Mouse (Mus musculus) A20 (cell line): ENCODE data around the gene Mogs.

ENCODE experiments used
- DNase-seq: peaks from one replicate; pipeline ENCODE4 v3.0.0-alpha.2; 2011; ENCODE audit warnings: low read depth, low spot score

Mogs gene

DNA sequence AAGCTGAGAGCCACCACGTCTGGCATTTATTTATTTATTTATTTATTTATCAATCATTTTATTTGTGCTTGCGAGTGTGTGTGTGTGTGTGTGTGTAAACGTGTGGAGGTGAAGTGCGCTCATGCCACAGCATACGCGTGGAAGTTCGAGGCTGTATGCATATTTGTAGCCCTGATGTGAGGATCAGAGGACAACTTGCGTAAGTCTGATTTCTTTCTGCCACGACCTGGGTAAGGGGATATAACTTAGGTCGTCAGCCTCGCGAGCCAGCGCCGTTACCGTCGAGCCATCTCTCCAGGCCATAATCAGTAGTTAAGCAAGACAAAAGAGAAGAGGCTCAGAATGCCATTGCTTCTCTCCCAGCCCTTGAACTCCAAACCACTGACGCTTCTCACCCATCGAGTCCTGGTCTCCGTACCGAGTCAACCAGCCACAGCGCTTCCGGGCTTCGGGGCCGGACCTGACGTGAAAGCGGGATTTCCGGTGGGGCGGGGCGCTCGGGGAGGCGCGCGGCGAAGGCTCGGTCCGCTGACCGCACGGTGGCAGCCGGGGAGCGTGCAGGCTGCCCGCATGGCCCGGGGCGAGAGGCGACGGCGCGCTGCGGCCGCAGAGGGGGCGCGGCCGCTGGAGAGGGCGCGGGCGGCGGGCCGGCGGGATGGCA is at the start of gene Mogs:
Mogs (plus strand) TSS at position 486 of the 661 bp plus-strand sequence.
- DNase-seq, result peak; percentile 87

DNA sequence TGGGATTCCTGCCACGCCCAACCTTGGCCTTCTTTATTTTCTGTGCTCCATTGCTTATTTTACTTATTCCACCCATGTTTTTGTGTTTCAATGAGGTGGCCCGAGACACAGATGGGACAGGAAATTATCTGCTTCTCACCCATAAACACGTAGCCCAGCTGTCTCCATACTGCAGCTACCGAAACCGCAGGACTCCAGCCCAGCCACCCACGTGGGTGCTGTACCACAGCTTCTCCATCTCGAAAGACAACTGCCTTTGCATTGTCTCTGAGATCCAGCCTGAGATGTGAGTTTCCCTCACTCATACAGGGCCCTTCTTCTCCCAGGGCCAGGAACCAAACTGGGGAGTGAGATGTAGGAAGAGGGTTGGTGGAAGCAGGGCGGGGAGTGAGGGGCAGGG is 49.3 kb upstream of the Mogs start:
- DNase-seq, result no peak

DNA sequence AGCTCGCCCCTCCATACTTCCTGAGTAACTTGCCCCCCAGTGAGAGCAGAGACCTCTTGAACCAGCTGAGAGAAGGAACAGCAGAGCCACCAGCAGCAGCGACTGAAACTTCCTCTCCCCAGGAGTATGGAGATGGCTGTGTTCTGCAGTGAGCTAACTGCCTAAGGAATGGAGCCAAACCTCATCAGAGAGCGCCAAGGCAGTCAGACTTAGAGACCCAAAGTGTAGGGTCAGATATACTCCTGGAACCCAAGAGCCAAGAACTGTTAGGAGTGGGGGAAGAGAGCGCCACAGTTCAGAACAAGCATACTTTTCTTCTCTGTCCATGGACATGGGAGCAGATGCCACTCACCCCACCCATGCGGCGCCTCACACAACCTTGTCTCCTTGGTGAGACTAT is 48.9 kb upstream of the Mogs start:
- DNase-seq, result no peak

DNA sequence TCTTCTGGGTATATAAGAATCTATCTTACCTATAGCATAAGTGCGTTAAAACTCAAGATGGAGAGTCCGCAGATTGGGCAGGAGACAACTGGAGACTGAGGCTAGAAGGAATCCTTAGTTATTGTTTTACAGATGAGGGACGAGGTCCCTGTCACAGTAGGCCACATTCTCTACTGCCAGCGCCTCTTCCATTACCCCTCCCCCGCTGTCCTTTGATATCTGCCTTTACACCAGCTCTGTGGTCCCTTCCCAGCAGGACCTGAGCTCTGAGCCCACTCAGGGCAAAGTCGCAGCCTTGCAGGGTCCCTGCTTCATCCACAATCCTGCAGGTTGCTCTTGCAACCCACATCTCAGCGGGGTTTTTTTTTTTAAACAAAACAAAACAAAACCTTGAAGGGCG is 47.1 kb upstream of the Mogs start:
- DNase-seq, result no peak

DNA sequence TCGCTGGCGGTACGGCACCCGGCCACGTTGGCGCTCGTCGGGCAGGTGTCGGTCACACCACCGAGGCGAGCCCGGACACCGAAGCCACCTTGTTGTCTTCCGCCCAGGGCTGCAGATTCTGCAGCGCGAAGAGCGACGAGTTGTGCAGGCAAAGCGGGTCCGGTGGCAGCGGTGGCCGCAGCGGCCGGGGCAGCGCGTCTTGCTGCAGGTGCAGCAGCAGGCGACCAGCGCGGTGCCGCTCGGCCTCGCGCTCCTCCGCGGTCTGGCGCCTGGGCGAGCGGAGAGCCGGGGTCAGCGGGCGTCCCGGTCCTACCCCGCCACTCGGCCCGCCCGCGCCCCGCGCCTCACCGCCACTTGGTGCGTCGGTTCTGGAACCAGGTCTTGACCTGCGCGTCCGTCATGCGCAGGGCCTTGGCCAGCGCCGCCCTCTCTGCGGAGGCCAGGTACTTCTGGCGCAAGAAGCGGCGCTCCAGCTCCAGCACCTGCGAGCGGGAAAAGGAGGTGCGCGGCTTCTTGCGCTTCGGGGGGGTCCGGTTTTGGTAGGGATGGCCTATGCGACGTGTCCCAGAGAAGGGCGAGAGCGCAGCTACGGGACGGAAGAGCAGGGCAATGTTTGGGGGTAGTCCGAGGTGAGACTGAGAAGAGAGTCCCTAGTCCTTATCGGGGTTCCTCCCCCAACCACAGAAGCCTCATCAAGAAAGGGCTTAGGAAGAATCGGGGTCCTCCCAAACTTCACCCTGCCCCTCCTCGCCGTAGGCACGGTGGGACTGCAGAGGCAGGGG is 46.4 kb upstream of the Mogs start:
- no peak for DNase-seq

DNA sequence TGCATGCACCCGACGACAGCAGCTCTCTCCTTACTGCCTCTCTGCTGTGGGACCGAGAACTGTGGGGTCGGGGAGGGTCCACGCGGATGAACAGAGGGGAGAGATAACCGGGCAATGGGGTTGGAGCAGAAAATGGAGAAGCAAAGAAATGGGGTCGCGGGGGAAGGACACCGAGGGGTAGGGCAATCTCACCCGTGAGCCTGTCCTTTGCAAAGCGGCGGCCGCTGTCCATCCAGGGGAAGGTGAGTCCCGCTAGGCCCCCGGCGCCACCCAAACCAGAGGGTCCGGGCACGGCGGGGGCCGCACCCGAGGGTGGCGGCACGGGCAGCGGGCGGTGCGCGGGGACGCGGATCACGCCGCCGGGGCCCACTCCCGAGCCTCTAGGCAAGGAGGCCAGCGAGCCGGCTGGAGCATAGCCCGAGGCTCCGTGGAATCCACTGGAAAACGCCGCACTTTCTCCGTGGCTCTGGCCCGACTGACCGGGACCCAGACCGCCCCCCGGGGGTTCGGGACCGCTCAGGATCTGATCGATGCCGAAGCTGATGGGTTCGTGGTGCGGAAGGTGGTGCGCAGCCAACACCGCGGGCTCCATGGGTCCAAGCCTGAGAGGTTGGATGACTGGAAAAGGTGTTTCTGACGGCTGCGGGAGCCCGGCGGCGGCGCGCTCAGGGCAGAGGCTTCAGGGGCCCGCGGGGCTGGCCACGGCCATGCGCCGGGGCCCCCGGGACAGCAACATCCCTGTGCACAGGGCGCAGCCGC is 45.6 kb upstream of the Mogs start:
- no peak for DNase-seq

DNA sequence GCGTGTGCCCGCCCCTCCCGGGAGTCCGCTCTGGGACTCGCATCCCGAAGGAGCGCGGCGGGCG is 45.2 kb upstream of the Mogs start, which contains the start of gene Tlx2:
Tlx2 (minus strand) TSS at position 47 of the 64 bp plus-strand sequence.
- no peak for DNase-seq

DNA sequence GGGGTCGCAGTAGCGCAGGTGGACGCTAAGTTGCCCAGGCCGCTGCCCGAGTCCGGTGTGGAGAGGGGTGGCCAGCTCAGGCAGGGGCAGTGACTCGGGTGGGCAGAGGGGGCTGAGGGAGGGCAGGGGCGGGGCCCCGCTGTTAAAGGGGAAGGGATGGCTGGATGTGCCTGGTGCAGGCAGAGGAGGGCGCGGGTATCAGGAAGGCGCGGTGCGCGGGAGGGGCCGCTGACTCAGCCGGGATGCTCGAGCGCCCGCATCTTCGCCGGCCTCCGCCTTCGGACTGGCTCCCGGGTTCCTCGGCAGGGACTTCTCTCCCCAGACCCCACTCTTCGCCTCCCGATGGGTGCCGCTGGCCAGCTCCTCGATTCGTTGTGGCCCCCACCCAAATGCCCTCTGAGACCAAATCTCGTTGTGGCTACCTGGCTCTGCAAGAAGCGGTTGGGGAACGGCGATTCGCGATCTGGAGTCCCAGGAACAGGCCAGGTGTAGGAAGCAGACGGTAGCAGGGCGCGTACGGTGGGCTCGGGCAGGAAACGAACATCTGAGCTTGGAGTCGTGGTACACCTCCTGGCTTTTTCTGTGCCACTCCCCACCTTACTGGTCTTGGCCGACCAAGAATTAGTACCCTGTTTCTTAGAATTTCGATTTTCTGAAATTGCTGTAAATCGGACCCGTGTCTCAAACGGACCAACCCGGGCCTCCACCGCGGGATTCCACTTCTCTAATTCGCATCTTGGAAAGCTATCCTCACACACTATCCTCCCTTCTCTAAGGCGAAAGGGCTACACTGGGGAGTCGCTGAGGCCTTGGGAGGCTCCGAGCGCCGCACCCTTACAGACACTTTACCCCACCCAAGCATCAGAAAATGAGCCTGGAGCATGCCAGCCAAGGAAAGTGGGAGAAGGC is 44.7 kb upstream of the Mogs start:
- no peak for DNase-seq

DNA sequence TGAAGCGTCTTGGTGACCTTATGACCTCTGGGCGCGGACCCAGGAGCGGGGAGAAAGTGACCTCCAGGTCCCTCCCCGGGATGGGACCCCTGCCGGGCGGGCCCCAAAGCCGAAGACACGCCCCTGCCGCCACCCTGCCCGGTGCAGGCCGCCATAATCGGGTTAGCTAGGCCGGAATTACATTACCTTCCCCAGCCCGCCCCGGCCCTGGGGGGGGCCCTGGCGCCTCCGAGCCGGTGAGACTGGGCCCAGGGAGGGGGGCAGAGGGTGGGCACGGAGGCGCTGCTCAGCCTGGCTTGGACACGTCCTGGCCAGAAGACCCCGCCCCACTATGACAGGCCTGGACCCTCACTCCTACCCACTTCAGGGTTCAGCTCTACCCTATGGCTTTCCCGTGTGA is 44.1 kb upstream of the Mogs start:
- DNase-seq, result no peak

DNA sequence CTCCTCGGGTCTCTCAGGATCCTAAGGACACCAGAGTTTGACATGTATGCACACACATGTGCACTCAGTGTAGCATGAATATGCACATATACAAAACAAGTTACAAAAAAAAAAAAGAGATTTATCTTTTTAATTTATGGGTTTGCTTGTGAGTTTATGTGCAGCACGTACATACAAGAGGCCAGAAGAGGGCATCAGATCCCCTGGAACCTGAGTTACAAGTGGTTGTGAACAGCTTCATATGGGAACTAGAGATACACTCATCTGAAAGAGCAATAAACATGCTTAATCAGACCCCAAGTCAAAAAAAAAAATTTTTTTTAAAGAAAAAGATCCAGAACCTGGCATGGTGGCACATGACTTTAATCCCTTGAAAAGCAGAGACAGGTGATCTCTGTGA is 40.3 kb upstream of the Mogs start:
- DNase-seq, result peak; percentile 38

DNA sequence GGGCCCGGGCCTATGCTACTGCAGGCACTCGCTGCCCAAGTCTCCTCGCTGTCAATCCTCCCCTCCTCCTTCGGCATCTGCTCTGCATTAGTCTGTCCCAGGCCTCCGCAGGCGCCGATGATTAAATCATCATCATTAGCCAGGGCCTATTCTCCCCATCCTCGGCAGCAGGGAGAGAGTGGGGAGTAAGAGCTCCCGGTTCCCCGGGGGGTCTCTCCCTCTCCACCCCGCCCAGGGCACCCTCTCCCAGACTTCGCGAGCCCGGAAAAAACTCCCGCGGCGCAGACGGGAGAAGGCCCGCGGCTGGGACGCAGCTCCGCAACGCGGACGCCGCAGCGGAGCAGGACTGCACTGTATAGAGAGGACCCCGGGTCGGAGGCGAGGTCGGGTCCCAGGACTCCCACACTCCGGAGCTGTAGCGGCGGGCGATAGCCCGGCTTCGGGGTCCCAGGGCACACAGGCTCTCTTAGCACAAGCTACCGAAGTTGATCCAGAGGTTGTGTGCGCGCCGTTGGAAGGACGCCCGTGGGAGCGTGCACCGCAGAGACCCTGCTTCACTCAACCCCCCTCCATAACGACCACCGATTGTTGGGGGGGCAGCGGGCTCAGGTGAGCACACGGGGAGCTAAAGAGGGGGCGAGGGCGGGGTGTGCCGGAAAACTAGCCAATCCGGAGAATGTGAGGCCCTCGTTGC is 37.5 kb upstream of the Mogs start, which contains the start of gene Pcgf1:
Pcgf1 (plus strand) TSS at position 240 of the 694 bp plus-strand sequence.
- DNase-seq, result peak; percentile 32

DNA sequence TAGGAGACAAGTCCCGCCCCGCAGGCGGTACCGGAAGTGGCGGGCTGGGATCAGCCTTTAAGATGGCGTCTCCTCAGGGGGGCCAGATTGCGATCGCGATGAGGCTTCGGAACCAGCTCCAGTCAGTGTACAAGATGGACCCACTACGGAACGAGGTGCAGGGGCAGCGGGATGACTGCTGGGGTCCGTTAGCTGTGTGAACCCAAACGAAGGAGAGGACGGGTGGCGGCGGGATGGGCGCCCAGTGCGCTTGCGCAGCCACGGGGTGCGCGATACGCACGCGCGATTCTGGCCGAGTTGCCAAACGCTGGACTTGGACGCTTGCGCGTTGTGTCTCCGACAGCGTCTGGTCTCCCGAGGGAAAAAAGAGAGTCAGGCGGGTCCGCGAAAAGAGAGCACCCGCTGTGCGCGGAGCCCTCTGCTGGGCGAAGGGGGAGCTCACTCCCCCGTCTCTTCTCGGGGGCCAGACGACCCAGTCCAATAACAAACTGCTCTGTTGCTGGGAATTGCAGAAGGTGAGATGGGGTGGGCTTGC is 36.9 kb upstream of the Mogs start:
- DNase-seq, result peak; percentile 93

DNA sequence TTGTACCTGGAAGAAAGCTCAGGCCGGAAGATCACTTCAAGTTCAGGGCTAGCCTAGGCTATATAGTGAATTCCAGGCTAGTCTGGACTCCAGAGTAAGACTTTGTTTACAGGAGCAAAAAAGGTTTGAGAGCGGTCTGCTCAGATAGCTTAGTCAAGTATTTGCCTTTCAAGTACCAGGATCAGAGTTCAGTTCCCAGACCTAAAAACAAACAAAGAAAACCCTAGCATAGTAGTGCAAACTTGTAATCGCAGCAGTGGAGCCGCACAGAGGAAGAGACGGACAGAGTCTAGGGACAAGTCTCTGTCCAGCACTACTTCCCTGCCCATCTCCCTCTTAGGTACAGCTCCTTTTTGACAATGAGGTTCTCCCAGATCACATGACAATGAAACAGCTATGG is 35.1 kb upstream of the Mogs start:
- DNase-seq, result no peak

DNA sequence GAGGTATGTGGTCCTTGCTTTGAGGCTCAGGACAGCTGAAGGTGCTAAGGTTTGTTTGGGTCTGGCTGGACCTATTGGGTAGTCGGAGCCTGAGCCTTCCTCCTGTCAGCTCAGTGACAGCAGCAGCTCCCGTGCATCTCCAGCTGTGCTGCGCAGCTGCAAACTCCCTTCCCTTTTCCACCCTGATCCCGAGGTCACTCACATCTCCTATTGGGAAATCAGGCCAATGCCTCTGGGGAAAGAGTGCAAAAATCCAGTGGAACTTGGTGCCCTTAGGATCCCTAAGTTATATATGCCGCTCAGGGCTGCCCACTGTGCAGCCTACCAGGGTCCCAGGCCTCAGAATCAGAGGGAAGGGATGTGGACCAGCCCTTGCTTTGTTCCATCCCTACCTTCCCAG is 31.8 kb upstream of the Mogs start:
- DNase-seq, result no peak

DNA sequence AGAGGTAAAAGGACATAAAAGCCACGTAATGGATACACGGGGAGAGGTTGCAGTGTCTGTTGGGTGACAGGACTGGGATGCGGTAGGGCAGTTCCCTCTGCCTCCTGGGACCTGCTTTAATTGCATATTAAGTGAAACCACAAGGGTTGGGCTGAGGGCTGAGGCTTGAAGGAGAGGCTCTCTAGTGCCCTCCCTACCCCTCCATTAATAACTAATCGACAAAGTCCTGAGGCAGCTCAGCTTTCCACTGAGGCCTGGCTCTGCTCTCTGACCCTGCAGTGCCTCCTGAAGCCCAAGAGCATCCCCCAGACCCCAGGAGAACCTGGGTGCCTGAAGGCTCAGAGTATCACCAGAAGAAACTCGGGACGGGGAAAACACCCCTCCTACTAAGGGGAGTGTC is 30.8 kb upstream of the Mogs start:
- DNase-seq, result no peak

DNA sequence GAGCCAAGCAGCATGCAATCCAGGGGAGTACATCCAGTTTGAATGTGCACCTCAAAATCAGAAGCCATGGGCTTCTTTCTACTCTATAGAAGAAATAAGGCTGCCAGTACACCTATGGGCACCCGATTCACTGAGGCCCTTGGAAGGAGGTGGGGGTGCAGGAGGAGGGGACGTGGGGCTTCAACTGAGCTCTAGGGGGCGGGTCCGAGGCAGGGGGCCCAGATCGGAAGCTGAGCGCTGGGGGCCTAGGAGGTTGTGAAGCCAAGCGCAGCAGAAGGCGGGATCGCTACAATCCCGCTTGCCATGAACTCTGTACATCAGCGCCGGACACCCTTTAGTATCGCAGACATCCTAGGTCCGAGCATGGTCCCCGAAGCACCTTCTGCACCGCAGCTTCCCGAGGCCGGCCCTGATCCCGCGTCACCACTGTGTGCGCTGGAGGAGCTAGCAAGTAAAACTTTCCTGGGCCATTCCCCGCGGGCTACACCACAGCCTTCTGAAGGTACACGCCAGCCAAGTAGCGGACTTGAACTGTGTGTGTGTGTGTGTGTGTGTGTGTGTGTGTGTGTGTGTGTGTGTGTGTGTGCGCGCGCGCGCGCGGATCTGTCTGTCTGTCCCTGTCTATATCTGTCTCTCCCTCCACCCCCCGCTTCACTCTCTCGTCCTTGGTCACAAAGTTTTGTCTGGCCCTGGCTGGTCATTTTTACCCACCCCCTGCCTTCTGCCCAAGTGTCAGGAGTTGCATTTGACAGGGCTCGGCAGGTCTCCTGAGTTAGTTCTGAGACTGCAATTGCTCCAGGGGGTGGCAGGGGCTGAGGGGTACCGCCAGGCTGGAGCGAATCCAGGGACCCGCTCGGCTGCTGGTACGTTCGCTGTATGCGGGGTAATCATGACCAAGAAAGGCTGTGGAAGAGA is 28.9 kb upstream of the Mogs start, which contains the start of gene Lbx2:
Lbx2 (plus strand) TSS at position 247 of the 915 bp plus-strand sequence.
- DNase-seq, result no peak

DNA sequence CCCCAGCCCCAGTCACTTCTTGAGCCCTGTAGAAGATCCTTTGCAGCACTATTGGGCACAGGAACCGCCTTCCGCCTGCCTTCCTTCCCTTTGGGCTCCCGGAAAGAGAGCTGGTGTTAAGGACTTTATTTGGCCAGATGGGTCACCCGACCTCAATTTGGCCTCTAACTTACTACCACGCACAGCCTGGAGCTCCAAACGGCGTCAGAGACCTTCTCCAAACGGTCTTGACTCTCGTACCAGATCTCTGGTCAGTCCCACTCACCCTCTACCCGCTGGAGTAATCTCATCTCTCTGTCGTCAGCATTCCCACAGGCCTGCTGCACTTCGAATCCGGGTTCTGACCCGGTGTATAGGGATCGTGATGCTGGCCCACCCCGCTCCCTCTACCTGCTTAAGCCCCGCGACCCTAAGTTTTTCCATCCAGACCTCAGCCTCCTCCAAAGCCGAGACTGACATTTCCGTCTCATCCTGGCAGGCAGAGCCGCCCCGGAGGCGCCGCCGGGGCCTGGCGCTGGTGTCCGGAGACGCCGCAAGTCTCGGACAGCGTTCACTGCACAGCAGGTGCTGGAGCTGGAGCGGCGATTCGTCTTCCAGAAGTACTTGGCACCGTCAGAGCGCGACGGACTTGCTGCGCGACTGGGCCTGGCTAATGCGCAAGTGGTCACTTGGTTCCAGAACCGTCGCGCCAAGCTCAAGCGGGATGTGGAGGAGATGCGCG is 27.9 kb upstream of the Mogs start:
- DNase-seq, result no peak

DNA sequence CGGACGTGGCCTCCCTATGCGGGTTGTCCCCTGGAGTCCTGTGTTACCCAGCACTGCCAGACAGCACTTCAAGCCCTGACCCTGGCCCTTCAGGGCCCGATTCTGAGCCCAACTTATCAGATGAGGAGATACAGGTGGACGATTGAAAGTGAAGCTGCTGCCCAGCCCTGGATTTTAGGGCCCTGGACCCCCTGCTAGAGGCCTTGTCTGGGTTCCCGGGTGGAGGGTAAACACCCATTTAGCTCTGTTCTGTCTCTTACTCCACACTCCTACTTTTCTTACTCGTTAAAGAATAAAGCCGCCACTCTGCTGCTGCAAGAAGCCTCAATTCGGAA is 27.4 kb upstream of the Mogs start:
- no peak for DNase-seq

DNA sequence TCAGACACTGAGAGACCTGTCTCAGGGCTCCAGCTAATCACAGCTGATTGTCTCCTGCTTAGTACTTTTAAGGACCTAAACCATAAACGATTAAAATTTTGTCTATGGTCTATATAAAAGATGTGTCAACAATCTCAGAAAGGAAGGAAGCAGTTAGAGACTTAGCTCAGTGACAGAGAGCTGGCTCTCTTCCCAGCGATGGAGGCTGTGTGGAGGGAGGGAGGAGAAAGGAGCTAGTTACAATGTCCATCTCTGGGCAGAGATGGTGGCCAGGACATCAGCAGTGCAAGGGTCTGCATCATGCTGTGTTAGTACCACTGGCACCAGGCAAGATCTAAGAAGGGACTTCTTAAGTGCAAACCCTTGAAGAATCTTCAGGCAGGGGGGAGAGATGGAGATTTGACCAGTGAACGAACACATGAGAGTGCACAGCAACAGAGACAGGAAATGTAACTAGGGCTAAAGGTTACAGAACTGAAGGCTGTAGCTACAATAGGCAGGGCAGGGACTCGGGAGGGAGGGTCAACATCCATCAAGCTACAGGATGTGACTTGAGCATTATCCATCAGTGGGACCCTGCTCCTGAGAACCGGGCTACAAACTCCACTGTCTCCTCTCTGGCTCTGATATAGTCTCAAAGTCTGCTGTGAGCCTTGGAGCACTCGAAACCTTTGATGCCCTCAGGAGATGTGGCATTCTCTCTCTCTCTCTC is 22.7 kb upstream of the Mogs start:
- DNase-seq, result no peak
